Mouse (Mus musculus): ENCODE results near the gene Slc4a2.
A peak's percentile ranks its signal among the peaks of the same experiment; 100 is the strongest.

Slc4a2 gene

GRCm38 (mm10) chr5:24466762-24467161 lies 43.1 kb downstream of the Slc4a2 start:
- no peak for DNase-seq (ENCODE audit: low read depth, low spot score)

GRCm38 (mm10) chr5:24470600-24470999 lies 47.0 kb downstream of the Slc4a2 start:
- DNase-seq (ENCODE audit: low read depth, low spot score), result peak; percentile 84

- DNase-seq (ENCODE audit: low read depth, low spot score), result peak; percentile 81
Observed at GRCm38 (mm10) chr5:24472884-24473619, 49.4 kb downstream of the Slc4a2 start.

GRCm38 (mm10) chr5:24474025-24474722 lies 50.5 kb downstream of the Slc4a2 start:
- DNase-seq (ENCODE audit: low read depth, low spot score), result peak; percentile 58

- DNase-seq (ENCODE audit: low read depth, low spot score), result peak; percentile 43
Observed at GRCm38 (mm10) chr5:24474723-24475261, 51.2 kb downstream of the Slc4a2 start.

GRCm38 (mm10) chr5:24475476-24476241 lies 52.0 kb downstream of the Slc4a2 start:
- DNase-seq (ENCODE audit: low read depth, low spot score), result peak; percentile 37

GRCm38 (mm10) chr5:24477909-24478308 lies 54.3 kb downstream of the Slc4a2 start:
- DNase-seq (ENCODE audit: low read depth, low spot score), result no peak

- DNase-seq (ENCODE audit: low read depth, low spot score), result peak; percentile 92
Observed at GRCm38 (mm10) chr5:24481647-24482046, 58.0 kb downstream of the Slc4a2 start.

- peak; percentile 78 for DNase-seq (ENCODE audit: low read depth, low spot score)
Observed at GRCm38 (mm10) chr5:24482247-24483079, 58.8 kb downstream of the Slc4a2 start.

- DNase-seq (ENCODE audit: low read depth, low spot score), result peak; percentile 95
Observed at GRCm38 (mm10) chr5:24483326-24483725, 59.7 kb downstream of the Slc4a2 start.

GRCm38 (mm10) chr5:24484963-24485362 lies 61.3 kb downstream of the Slc4a2 start:
- DNase-seq (ENCODE audit: low read depth, low spot score), result peak; percentile 89

- peak; percentile 87 for DNase-seq (ENCODE audit: low read depth, low spot score)
Observed at GRCm38 (mm10) chr5:24486097-24486496, 62.5 kb downstream of the Slc4a2 start.

GRCm38 (mm10) chr5:24486738-24487137 lies 63.1 kb downstream of the Slc4a2 start:
- DNase-seq (ENCODE audit: low read depth, low spot score), result no peak

GRCm38 (mm10) chr5:24490413-24490920 lies 66.8 kb downstream of the Slc4a2 start:
- DNase-seq (ENCODE audit: low read depth, low spot score), result no peak

All from R1 (cell line).